Comparison of ENCODE assay signal across 14 mouse cellular contexts in the genomic region with DNA sequence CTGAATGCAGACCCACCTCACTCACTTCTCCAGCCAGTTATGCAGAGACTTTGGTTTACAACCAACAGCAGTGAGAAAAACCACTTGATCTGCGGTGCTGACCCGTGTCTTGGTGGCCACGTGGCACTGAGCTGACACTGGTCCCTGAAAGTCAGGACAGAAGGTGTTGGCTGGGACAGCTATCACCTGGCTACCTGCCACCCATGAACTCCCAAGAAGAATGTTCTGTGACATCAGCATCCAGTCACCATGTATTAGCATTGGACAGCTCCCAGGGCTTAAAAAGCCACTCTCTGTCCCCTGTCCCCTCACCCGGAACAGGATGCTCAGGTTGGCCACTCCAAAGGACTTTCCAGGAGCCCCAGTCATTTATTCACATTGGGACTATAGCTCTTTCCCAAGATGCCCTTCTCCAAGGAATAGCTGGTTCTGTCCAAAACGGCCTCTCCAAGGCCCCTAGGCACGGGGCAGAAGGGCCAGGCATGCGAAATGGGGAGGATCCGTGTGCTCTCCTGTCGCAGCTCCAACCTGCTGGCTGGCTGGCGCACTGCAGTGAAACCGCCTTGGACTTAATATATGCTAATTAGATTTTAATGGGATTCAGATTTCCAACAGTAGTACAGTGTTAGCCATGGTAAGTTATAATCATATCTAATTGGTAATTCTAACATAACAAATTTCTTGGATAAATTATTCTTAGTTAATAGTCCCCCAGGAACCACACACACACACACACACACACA. TPM values are rescaled to one million over a fixed set of nuclear protein-coding genes. Genes with fewer than 3 reads are reported as not detected.
DNase-seq lines count a peak whose midpoint lies in the region; ATAC-seq and TF ChIP-seq lines count a peak whose summit lies in the region.
"Had no signal": no experiment of that assay in that cellular context is flagged by ENCODE, and none has a peak within 500 bp of the region (broad histone marks: within the 10 kb centered on the region; RNA-seq: fewer than 3 reads in every experiment).

No protein-coding gene starts in this region.

- H3K27ac ChIP-seq in cortical plate, adult 2 months (ENCODE audit: insufficient read depth, low read length): no peak overlapping the region
- H3K27ac ChIP-seq in hindbrain, embryonic 10.5 days: no peak overlapping the region
- H3K27ac ChIP-seq in midbrain, embryonic 16.5 days (ENCODE audit: low read length): no peak overlapping the region
- no peak overlapping the region for H3K27ac ChIP-seq in limb, embryonic 10.5 days
- no peak overlapping the region for H3K27ac ChIP-seq in heart, adult 2 months
- H3K27ac ChIP-seq: intestine, embryonic 15.5 days had no signal

- H3K4me2 ChIP-seq in midbrain, embryonic 16.5 days (ENCODE audit: low read length): no peak overlapping the region
- H3K4me2 ChIP-seq: intestine, embryonic 15.5 days; lung, embryonic 14.5 days had no signal

- no peak overlapping the region for H3K9ac ChIP-seq in midbrain, embryonic 16.5 days (ENCODE audit: low read depth, low read length)
- H3K9ac ChIP-seq in heart, adult 2 months (ENCODE audit: low read depth, low read length): no peak overlapping the region
- H3K9ac ChIP-seq: intestine, embryonic 15.5 days; lung, embryonic 14.5 days had no signal

- TF ChIP-seq POLR2A in cortical plate, adult 2 months (IDR thresholded peaks at IDR 0.05; ENCODE audit: extremely low read depth, insufficient read depth, low read length): no peak
- no peak for TF ChIP-seq POLR2A in heart, adult 2 months (IDR thresholded peaks at IDR 0.05; ENCODE audit: insufficient read depth, low read depth, low read length)

- intact Hi-C loops in left cerebral cortex, postnatal 4 days (cut with DNase I): no loop called here
- intact Hi-C loops in left cerebral cortex, postnatal 10 days (cut with DNase I): no loop called here
- intact Hi-C loops in heart, adult 2 months (cut with DNase I): no loop called here

- TF ChIP-seq CTCF in cortical plate, adult 2 months (IDR thresholded peaks at IDR 0.05; ENCODE audit: extremely low read depth, insufficient read depth, low read length): 0 out of 2 replicates have a peak, but pooled peaks have one; percentile 7
- no peak for TF ChIP-seq CTCF in heart, adult 2 months (IDR thresholded peaks at IDR 0.05)

- no peaks in the 10 kb centered on the region for H3K79me2 ChIP-seq in heart, adult 2 months (replicated peaks; ENCODE audit: control insufficient read depth, insufficient read depth, low read length)

- H3K27me3 ChIP-seq in hindbrain, embryonic 10.5 days (ENCODE audit: insufficient read depth, poor library complexity, severe bottlenecking): peaks cover 13% of the 10 kb centered on the region
- H3K27me3 ChIP-seq in midbrain, embryonic 16.5 days (ENCODE audit: control insufficient read depth, insufficient read depth, low read depth, low read length): no peaks in the 10 kb centered on the region
- H3K27me3 ChIP-seq in limb, embryonic 10.5 days (ENCODE audit: low read depth, poor library complexity, severe bottlenecking): peaks cover 11% of the 10 kb centered on the region; the same call in 1 of the 2 replicates
- no peaks in the 10 kb centered on the region for H3K27me3 ChIP-seq in heart, adult 2 months (ENCODE audit: control insufficient read depth, insufficient read depth, low read length)

- no peak overlapping the region for H3K4me3 ChIP-seq in cortical plate, adult 2 months (ENCODE audit: insufficient read depth, low read length)
- H3K4me3 ChIP-seq in hindbrain, embryonic 10.5 days: no peak overlapping the region
- H3K4me3 ChIP-seq in midbrain, embryonic 16.5 days (ENCODE audit: low read depth, low read length): no peak overlapping the region
- H3K4me3 ChIP-seq in limb, embryonic 10.5 days: no peak overlapping the region
- H3K4me3 ChIP-seq in heart, adult 2 months: no peak overlapping the region
- H3K4me3 ChIP-seq: intestine, embryonic 15.5 days had no signal

- WGBS in hindbrain, embryonic 10.5 days: 69% methylated on average over 11 of the region's 11 CpGs
- WGBS in midbrain, embryonic 16.5 days: 42% methylated on average over 11 of the region's 11 CpGs
- WGBS in limb, embryonic 10.5 days: 77% methylated on average over 11 of the region's 11 CpGs
- 67% methylated on average over 11 of the region's 11 CpGs for WGBS in heart, adult 2 months

- H3K9me3 ChIP-seq in hindbrain, embryonic 10.5 days: no peaks in the 10 kb centered on the region
- no peaks in the 10 kb centered on the region for H3K9me3 ChIP-seq in midbrain, embryonic 16.5 days (replicated peaks; ENCODE audit: control insufficient read depth, low read length, poor library complexity, severe bottlenecking)
- no peaks in the 10 kb centered on the region for H3K9me3 ChIP-seq in limb, embryonic 10.5 days (replicated peaks)
- H3K9me3 ChIP-seq: intestine, embryonic 15.5 days had no signal

- peak; percentile 82 for ATAC-seq in midbrain, embryonic 16.5 days
- ATAC-seq: intestine, embryonic 15.5 days had no signal

- peaks cover 1% of the 10 kb centered on the region; the same call in 1 of the 2 replicates for H3K4me1 ChIP-seq in cortical plate, adult 2 months (ENCODE audit: control insufficient read depth, insufficient read depth, low read length)
- H3K4me1 ChIP-seq in hindbrain, embryonic 10.5 days (replicated peaks): peaks cover 24% of the 10 kb centered on the region
- H3K4me1 ChIP-seq in midbrain, embryonic 16.5 days (ENCODE audit: control insufficient read depth, insufficient read depth, low read length): peaks cover 10% of the 10 kb centered on the region
- H3K4me1 ChIP-seq in limb, embryonic 10.5 days: peaks cover 11% of the 10 kb centered on the region; the same call in 1 of the 2 replicates
- H3K4me1 ChIP-seq in heart, adult 2 months (ENCODE audit: control insufficient read depth, insufficient read depth, low read length): no peaks in the 10 kb centered on the region
- H3K4me1 ChIP-seq: intestine, embryonic 15.5 days had no signal

- TF ChIP-seq EP300 in heart, adult 2 months (IDR thresholded peaks at IDR 0.05; ENCODE audit: insufficient read depth, low read depth, low read length): no peak

- DNase-seq in left cerebral cortex, postnatal 4 days: peak; percentile 57
- no peak for DNase-seq in left cerebral cortex, postnatal 10 days (ENCODE audit: extremely low spot score in 1 of 2, low spot score in 2 of 2)
- DNase-seq in hindbrain, embryonic 10.5 days (ENCODE audit: low spot score): peak; percentile 23
- DNase-seq in limb, embryonic 10.5 days (ENCODE audit: low spot score): no peak
- DNase-seq in heart, adult 2 months: no peak
- no peak for DNase-seq in adrenal gland, postnatal 36 days
- DNase-seq: cerebellum, postnatal 25 days; lung, embryonic 14.5 days had no signal

- H3K36me3 ChIP-seq in hindbrain, embryonic 10.5 days: no peaks in the 10 kb centered on the region
- H3K36me3 ChIP-seq in midbrain, embryonic 16.5 days (ENCODE audit: control insufficient read depth, insufficient read depth, low read length): no peaks in the 10 kb centered on the region
- no peaks in the 10 kb centered on the region for H3K36me3 ChIP-seq in limb, embryonic 10.5 days
- H3K36me3 ChIP-seq in heart, adult 2 months (ENCODE audit: control insufficient read depth, insufficient read depth, low read length): no peaks in the 10 kb centered on the region
- H3K36me3 ChIP-seq: intestine, embryonic 15.5 days had no signal

RNA-seq across cellular contexts. Expression of a gene that starts 43.1 kb away (rescaled TPM):
- total RNA-seq in left cerebral cortex, postnatal 4 days (2021): 1 to 10 TPM; 1.0 to 1.2 TPM
- total RNA-seq in left cerebral cortex, postnatal 10 days (2021): 1 to 10 TPM in 1 of 2 experiments, under 1 TPM in 1; 0.99 to 1.1 TPM
- 4.8 and 5.4 TPM in 2 replicates for polyA plus RNA-seq in cortical plate, adult 2 months (2012; rRNA removed)
- 0.41 and 0.47 TPM in 2 replicates for polyA plus RNA-seq in hindbrain, embryonic 10.5 days (2016; fragmentation: Nextera tagmentation; extraction: Ambion mirVana)
- 0.34 and 0.39 TPM in 2 replicates for polyA plus RNA-seq in midbrain, embryonic 16.5 days (2015; fragmentation: Nextera tagmentation; extraction: Ambion mirVana)
- polyA plus RNA-seq in limb, embryonic 10.5 days (2016; fragmentation: Nextera tagmentation; extraction: Ambion mirVana): 0.11 and 0.19 TPM in 2 replicates
- total RNA-seq in heart, adult 2 months (2021): 1 to 10 TPM; 1.4 to 1.7 TPM
- 2.3 and 4.7 TPM in 2 replicates for polyA plus RNA-seq in heart, adult 2 months (2012; rRNA removed)
- total RNA-seq in adrenal gland, postnatal 36 days (2021): 10 to 100 TPM; 12.5 to 16.8 TPM
- total RNA-seq: CH12.LX; megakaryocyte-erythroid progenitor cell, adult 5-6 weeks had no signal
- polyA plus RNA-seq: heart, embryonic 14.5 days had no signal

Comparison
In these comparisons a context has a peak if more than half of its experiments do, and no peak if none do; other contexts are left out.
1. DNase-seq: peak in left cerebral cortex, postnatal 4 days (single experiment) and hindbrain, embryonic 10.5 days (single experiment); none in left cerebral cortex, postnatal 10 days (0 of 2), limb, embryonic 10.5 days (single experiment), heart, adult 2 months (0 of 2) and adrenal gland, postnatal 36 days (0 of 2).